Mouse (Mus musculus) lung, postnatal 36 days (tissue): ENCODE results near the gene Gm20431.

Source experiments
- DNase-seq: peaks from one replicate; pipeline ENCODE4 v3.0.0; 2022; ENCODE audit warnings: mixed read lengths

The Gm20431 gene

DNA sequence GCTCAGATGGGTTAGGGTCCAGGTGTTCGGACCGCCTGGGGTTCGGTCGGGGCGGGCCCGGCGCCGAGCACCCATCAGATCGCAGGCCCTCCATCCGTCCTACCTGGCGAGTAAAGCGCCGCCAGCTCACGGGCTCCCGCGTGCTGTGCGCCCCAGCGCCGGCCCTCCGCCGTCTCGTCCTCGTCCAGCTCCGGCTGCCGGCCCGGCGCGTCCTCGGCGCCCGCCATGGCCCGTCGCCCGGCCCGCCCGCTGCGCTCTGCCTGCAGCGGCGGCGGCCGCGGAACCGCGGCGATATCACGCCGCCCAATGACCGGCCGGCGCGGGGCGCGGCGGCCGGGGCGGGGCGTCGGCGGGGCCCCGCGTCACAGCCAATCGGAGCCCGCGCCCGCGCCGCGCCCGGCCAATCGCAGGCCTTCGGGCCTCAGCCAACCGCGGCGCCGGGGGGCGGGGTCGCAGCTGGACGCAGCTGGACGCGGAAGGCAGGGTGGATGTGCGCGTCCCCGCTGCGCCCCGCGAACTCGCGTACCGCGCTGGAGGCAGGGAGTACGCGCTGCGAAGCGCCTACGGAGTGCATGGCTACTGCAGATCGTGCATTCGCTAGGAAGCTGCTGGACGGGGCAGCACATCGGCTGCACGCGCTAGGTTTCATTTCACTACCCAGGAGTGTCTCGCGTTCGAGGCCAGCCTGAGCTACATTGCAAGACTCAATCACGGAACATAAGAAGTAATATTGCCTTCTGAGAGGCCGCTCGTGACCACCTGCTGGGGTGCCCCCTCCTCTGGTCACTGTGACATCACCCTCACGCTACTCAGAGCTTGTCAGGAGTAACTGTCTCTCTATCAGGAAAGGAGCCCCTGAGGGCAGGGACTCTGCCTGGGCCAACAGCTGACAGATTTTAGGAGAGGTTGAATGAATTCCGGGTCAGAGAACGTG is at the start of gene Gm20431:
TSS of gene Gm20431 (minus strand) at position 227 of the 934 bp plus-strand sequence.
- DNase-seq, result peak; percentile 96

DNA sequence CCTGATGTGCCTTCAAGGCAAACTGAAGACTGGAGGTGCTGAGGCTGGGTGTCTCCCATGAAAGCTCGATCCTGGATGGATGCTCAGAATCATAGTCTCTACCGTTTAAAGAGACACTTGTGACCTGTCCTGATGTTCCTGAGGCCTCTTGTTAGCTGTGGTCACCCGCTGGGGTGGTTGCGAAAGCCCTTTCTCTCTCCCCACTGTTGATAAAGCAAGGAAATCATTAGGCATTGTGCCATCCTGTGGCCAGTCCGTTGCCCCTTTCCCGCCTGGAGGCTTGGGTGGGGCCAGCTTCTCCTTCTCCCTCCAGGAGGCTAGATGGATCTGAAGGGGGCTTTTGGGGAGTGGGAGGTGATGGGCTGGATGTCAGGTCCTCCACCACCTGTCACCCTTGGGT is 49.3 kb upstream of the Gm20431 start:
- peak; percentile 57 for DNase-seq

DNA sequence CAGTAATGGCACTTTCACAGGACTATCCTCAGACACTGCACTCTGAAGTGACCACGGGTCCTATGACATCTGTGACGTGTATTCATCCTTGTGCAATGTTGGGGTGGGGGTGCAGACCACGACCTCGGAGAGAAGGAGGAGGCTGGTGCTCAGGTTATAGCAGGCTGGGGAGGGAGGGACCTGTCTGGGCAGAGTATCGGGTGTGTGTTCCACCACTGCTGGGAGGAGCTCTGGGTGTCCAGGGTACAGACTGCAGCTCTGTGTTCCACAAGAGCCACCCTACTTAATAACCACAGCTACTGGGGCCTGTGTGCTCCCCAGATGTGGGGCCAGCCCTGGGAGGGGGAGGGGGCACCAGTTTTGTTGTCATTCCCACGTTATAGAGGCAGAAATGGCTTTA is 48.7 kb upstream of the Gm20431 start:
- DNase-seq, result no peak

DNA sequence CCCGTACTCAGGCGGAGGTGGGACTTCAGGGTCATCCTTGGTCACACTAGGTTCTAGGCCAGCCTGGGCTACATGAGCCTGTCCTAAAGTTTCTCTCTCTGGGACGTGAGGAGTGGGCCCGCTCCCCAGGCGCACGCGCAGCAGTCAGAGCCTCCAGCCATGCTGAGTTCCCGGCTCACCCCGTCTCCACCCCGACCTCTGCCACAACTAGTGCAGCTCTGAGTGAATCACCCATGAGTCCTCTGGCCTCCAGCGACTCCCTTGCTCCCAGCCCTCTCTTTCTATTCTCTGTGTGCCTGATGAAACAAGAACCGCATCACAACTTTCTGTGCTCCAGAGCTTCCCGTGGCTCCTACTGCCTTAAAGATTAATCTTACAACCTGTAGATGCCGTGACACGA is 47.1 kb upstream of the Gm20431 start:
- no peak for DNase-seq

DNA sequence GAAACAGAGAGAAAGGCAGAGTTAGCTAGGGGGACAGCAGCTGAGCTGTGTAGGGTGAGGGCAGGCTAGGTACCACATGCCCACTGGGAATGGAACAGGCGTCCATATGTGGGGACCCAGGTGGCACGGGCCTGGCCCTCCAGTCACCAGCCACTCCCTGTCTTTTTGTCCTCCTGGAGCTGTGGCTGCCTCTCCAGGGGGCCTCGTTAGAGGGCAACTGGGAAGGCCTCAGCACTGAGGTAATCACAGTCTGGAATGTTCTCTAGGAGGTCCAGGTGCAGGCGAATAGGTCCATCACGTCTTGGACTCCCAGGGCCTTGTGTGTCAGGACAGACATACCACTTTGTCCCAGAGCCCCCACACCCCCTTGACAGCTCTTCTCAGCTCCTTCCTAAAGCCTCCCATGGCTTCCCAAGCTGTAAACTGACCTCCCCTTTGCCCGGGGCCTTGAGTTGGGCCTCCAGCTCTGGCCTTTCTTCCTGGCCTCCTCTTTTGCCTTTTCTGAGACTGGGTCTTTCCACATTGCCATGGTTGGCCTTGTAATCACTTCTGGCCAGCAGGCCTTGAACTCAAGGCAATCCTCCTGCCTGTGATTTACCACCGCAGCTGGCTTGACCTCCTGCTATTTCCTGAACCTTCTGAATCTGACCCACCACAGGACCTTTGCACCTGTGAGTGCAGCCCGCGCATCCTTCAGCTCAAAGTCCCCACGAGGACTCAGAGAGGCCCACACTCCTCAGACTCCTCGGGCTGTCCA is 45.1 kb upstream of the Gm20431 start:
- DNase-seq, result no peak

DNA sequence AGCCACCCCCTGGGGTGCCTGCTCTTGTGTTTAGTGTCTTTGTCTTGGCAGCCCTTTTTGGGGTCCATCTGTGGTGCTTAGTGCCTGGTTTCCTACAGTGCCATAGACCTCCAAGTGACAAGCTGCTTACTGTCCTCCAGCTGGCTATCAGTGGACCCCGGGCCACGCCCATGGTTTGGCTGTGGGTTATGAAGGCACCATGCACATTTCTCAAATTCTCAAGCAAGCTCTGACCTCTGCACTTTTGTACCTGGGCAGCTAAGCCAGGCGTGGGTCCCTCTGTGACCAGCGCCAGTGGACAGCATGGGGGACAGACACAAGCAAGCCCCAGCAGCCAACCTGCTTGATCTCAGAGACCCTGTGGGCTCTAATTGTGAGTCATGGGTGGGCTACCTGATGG is 43.1 kb upstream of the Gm20431 start:
- DNase-seq, result no peak

DNA sequence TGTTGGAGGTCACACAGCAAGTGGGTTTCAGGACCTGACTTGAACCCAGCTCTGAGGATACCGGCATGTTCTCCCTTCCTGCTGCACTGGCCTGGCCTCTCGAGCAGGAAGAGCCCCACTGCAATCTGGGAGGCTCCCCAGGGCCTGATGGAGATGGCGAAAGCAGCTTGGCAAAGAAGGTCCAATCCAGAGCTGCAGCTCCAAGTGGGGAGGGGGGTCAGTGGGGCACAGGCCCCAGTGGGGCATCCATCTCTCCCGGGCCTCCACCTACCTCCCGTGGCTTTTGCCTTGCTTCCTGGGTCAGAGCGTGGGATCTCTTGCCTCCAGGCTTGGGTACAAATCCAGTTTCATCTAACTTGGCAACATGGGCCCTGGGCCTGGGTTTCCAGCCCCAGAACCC is 40.8 kb upstream of the Gm20431 start:
- DNase-seq, result no peak

DNA sequence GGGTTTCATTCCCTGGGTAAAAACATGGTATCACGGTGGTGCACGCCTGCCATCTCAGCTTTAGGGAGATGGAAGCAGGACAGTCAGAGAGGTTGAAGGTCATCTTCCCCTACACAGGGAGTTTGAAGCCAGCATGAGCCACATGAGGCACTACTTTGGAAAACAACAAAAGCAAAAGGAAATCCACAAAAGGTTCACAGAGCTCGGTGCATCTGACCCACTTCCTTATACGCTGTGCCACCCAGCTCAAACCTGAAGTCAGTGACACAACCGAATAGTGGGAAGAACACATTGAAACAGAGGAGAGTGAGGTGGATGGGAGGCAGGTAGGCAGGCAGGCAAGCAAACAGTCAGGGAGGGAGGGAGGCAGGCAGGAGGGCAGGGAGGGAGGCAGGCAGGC is 40.2 kb upstream of the Gm20431 start:
- no peak for DNase-seq

DNA sequence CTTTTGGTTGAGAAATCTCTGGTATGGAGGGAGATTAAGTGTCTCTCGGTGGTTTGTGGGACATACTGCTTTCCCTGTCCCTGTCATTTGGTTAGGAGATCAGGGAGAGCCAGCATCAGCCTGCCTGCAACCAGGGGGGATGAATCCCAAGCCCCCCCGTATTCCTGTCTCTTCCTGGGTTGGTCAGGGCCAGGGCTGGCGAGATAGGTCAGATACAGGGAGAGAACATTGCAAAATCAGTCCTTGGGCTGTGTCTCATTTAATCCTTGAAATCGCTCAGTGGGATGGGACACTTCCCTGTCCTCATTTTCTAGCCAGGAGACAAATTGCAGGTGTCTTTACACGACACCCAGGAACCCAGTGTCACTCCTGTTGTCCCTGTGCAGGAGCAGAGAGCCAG is 38.7 kb upstream of the Gm20431 start:
- no peak for DNase-seq

DNA sequence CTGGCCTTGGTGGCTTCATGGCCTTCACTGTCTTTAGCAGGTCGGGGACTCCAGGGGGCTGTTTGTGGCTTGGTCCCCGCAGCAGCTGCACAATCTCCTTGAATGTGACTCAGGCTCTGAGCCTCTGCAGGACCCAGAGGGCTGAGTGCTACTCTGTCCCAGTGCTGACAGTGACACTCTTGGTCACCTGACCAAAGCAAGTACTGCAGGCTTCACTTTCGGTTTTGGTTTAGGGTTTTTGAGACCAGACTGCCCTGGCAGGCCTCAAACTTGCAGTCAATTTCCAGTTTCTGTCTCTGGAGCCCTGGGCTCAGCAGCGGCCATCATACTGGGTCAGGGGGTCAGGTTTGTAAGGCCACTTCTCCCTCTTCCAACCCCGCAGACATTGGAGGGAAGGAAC is 36.6 kb upstream of the Gm20431 start:
- peak; percentile 87 for DNase-seq

DNA sequence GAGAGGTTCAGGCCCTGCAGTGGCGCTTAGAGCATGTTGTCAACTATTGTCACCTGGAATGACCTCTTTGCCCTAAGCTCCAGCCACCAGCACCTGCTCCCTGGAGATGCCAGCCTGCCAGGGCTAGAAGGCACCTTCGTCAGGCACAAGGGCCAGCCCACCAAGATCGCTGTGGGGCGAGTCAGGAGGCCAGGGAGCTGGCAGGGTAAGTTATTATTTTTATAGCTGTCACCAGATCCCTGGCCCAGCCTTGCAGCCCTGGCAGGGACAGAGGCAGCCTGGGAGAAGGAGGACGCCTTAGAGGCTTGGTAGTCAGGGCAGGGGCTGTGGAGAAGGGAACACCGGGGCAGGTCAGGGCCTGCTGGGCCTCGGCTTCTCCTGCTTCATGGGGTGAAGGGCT is 34.8 kb upstream of the Gm20431 start:
- no peak for DNase-seq

DNA sequence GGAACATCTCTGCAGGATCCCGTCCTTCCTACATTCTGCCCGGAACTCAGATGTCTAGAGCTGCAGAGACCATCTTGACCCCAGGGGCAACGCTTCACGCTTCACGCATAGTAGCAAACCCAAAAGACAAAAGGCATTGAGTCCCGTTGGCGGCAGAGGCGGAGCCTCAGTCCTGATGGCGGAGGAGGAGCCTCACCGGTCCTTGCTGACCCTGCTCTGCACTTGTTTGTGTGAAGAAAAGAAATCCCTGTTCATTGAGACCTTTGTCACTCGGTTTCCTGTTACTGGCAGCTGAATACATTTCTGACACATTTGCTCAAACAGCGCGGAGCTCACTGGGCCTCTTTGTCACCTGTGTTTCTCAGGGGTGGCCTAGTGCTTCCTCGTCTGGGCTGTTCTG is 34.2 kb upstream of the Gm20431 start:
- no peak for DNase-seq

DNA sequence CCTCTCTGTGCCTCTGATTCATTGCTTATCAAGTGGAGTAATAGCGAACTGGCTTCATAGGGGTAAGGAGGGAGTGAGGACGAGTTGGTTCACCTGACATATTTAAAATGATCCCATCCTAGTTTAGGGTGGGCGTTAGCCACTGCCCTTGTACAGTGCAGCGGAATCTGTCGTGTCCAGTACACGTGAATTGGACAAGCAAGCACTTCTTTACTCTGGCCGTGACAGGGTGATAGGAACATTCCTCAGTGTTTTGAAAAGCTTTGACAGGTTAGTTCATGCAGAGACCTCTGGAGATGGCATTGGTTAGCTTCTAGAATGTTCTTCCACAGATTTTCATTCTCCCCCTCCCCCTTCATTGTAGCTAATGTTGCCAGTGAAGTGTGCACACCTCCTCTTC is 33.7 kb upstream of the Gm20431 start:
- no peak for DNase-seq

DNA sequence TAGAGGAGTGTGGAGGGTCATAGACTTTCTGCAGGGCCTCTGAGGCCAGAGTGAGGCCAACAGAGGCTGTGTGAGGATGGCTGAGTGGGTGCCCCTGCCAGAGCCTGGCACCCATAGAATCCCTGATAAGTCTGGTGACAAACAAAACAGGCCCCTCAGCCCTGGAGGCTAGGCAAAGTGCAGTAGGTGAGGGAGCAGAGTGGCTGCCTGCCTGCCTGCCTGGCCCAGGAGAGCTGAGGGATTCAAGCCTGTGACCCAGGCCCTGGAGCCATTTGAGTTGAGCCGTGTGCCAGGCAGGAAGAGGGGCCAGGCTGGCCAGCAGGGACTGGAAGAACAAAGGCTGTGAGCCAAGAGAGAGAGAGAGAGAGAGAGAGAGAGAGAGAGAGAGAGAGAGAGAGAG is 32.9 kb upstream of the Gm20431 start:
- no peak for DNase-seq

DNA sequence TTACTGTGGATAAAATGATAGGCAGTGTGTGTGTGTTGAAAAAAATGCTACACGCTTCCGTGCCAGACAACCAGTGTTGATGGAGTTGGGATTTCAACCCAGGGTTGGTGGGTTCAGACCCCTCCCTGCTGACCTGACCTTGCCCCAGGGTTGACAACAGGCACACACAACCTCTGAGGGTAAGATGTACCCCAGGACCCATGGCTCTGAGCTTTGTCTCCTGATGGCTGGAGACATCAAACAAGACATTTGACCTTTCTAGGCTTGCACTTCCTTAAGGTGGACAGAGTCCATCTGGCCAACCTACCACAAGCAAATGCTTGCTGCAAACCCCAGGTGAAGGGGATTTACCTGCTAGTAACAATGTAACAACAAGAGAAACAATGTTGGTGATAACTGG is 32.2 kb upstream of the Gm20431 start:
- no peak for DNase-seq

DNA sequence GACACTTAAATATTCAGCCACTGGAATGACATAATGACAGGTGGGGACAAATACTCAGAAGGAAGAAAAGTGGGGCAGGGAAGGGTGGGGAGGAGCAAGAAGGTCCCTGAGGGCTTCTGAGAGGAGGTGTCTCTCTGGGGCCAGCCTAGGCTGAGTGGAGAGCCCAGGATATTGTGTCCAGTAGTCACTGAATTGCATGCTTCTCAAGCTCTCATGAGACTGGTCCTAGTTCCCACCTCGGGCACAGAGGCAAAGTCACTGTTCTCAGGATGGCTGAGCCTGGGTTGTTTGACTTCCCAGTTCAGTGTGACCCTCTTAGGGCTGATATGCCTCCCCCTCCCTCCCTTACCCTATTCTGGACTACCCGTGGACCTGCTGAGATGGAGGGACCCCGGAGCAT is 31.5 kb upstream of the Gm20431 start:
- DNase-seq, result no peak

DNA sequence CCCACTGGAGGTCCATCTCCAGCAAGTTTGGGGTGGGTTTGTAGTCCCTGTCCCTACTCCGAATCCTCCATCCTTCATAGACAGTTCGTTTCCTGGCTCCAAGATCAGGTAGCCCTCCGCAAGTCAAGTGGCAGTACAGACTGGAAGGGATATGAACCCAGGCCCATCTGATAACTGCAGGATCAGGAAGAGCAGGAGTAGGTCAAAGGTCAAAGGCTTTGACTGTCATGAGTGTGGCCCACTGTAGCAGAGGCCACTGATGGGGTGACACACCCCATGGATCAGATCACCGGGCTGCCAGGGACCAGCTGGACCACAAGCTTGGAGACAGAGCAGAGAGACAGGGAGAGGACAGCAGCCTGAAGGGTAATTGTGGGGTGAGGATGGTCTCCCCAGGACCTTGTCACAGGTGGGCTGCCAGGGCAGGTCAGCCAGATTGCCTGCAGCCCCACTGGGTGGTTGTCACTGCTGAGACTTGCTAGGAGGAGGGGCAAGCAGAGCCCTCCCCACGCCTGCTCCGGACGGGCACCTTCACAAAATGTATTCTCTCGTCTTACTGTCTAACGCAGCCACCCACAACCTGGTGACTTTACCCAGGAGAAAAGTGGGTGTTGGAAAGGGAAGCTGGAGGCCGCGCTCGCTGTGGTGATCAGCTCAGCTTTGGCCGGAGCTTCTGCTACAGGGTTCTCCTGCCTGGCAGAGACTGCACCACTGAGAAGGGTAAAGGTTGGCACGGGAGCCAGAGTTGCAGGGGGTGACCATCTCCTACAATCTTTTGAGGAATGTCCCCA is 30.8 kb upstream of the Gm20431 start:
- DNase-seq, result no peak

DNA sequence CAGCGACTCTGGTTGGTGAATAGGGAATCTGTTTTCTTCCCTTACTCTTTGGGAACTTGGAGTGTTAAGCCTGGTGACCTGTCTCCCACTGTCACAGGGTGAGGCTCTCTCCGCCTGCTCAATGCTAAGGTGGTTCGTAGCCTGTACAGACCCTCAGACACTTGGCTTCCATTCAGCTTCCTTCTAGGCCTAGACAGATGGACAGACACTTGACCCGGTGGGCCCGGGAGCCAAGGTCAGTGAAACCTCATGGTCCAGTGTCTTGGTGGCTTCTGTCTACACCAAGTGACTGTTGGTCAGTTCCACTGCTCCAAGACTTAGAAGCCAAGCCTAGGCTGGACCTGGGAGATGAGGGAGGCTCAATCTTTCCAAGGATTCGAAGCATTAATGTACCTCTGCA is 30.1 kb upstream of the Gm20431 start:
- DNase-seq, result no peak

DNA sequence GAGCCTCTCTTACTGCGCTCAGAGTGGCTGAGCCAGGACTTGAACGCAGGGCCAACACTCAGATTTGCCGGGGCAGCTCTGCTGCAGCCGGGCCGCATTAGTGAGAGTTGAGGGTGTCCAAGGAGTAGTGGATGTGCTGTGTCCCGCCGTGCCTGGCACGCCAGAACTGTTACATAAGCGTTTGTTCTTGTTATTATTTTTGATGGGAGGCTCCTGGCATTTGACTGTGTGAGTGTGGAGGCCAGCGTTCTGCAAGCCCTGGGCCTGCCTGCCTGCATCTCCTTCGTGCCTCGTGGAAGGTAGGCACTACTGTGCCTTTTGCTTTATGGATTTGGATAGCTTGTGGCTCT is 29.6 kb upstream of the Gm20431 start:
- peak; percentile 79 for DNase-seq

DNA sequence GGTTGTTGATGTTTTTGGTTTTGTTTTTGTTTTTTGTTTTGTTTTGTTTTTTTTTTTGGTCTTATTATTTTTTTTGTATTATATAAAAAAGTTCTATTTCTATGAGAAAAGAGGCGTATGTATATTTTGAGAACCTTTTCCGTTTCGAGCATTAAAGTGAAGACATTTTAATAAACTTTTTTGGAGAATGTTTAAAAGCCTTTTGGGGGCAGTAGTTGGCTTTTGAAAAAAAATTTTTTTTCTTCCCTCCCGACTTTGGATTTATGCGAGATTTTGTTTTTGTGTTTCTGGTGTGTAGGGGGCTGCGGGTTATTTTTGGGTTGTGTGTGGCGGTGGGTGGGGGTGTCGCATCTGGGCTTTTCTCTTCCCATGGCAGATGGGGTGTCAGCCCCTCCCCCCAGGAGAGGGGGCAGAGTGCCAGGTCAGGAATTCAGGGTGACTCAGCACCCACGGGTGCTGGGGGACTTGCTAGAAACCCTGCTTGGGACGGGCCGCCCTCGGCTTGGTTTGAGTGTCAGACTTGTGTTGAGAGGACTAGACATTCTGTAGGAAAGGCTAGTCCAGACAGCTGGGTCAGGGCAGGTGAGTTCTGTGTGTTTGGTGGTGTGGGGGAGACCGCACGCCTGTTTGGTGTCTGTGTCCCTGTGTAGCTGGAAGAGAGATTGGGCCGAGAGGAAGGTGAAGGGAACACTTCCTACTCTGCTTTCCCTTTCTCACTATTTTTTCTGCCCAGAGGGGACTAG is 29.1 kb upstream of the Gm20431 start:
- DNase-seq, result peak; percentile 71

DNA sequence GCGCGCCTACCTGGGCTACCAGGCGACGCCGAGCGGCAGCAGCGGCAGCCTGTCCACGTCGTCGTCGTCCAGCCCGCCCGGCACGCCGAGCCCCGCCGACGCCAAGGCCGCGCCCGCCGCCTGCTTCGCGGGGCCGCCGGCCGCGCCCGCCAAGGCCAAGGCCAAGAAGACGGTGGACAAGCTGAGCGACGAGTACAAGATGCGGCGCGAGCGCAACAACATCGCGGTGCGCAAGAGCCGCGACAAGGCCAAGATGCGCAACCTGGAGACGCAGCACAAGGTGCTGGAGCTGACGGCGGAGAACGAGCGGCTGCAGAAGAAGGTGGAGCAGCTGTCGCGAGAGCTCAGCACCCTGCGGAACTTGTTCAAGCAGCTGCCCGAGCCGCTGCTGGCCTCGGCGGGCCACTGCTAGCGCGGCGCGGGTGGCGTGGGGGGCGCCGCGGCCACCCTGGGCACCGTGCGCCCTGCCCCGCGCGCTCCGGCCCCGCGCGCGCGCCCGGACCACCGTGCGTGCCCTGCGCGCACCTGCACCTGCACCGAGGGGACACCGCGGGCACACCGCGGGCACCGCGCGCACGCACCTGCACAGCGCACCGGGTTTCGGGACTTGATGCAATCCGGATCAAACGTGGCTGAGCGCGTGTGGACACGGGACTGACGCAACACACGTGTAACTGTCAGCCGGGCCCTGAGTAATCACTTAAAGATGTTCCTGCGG is 28.4 kb upstream of the Gm20431 start, which contains the start of gene Tmem189:
TSS of gene Tmem189 (minus strand) at position 322 of the 718 bp plus-strand sequence.
- DNase-seq, result peak; percentile 83
